Mouse (Mus musculus): ENCODE data around the gene Rere.

Gene Rere

GRCm38 (mm10) chr4:150281018-150281761 lies at the start of gene Rere:
Gene Rere, plus strand, starts transcription at chr4:150281646.
- peak; percentile 99 for DNase-seq (ENCODE audit: low spot score)

- DNase-seq (ENCODE audit: low spot score), result no peak
Observed at GRCm38 (mm10) chr4:150231871-150232270, 49.6 kb upstream of the Rere start.

GRCm38 (mm10) chr4:150234599-150235327 lies 46.7 kb upstream of the Rere start:
- DNase-seq (ENCODE audit: low spot score), result no peak

GRCm38 (mm10) chr4:150235585-150235984 lies 45.9 kb upstream of the Rere start:
- DNase-seq (ENCODE audit: low spot score), result no peak

- no peak for DNase-seq (ENCODE audit: low spot score)
Observed at GRCm38 (mm10) chr4:150236031-150236430, 45.4 kb upstream of the Rere start.

- peak; percentile 97 for DNase-seq (ENCODE audit: low spot score)
Observed at GRCm38 (mm10) chr4:150236521-150237481, 44.6 kb upstream of the Rere start, which contains the start of gene Eno1. Gene Eno1, plus strand, starts transcription at chr4:150236721.

GRCm38 (mm10) chr4:150237636-150238361 lies 43.6 kb upstream of the Rere start:
- DNase-seq (ENCODE audit: low spot score), result no peak

GRCm38 (mm10) chr4:150238433-150239086 lies 42.9 kb upstream of the Rere start:
- DNase-seq (ENCODE audit: low spot score), result no peak

- DNase-seq (ENCODE audit: low spot score), result no peak
Observed at GRCm38 (mm10) chr4:150239087-150239480, 42.4 kb upstream of the Rere start.

GRCm38 (mm10) chr4:150239503-150239902 lies 41.9 kb upstream of the Rere start:
- no peak for DNase-seq (ENCODE audit: low spot score)

GRCm38 (mm10) chr4:150239951-150240368 lies 41.5 kb upstream of the Rere start:
- peak; percentile 59 for DNase-seq (ENCODE audit: low spot score)

GRCm38 (mm10) chr4:150240381-150240886 lies 41.0 kb upstream of the Rere start:
- no peak for DNase-seq (ENCODE audit: low spot score)

GRCm38 (mm10) chr4:150241708-150242107 lies 39.7 kb upstream of the Rere start:
- DNase-seq (ENCODE audit: low spot score), result no peak

- DNase-seq (ENCODE audit: low spot score), result no peak
Observed at GRCm38 (mm10) chr4:150242745-150243144, 38.7 kb upstream of the Rere start.

GRCm38 (mm10) chr4:150245876-150246275 lies 35.6 kb upstream of the Rere start:
- DNase-seq (ENCODE audit: low spot score), result no peak

- peak; percentile 55 for DNase-seq (ENCODE audit: low spot score)
Observed at GRCm38 (mm10) chr4:150248009-150248408, 33.4 kb upstream of the Rere start.

GRCm38 (mm10) chr4:150248917-150249316 lies 32.5 kb upstream of the Rere start:
- no peak for DNase-seq (ENCODE audit: low spot score)

GRCm38 (mm10) chr4:150249731-150250270 lies 31.6 kb upstream of the Rere start:
- no peak for DNase-seq (ENCODE audit: low spot score)

GRCm38 (mm10) chr4:150250549-150251422 lies 30.7 kb upstream of the Rere start:
- no peak for DNase-seq (ENCODE audit: low spot score)
